Mouse (Mus musculus): ENCODE results near the gene Dnmt3a. TPM values are rescaled to one million over a fixed set of nuclear protein-coding genes. Genes with fewer than 3 reads are reported as not detected.
A peak's percentile ranks its signal among the peaks of the same experiment; 100 is the strongest.

Gene Dnmt3a
- polyA plus RNA-seq, 1 experiment from 2014 or later, result 60.3 TPM

- Histone ChIP-seq H3K9me3 (ENCODE audit: low read length) (no peaks in the 10 kb centered on the region), H3K27me3 (replicated peaks; ENCODE audit: insufficient read depth, low read length) (no peaks in the 10 kb centered on the region), H3K9ac (replicated peaks; ENCODE audit: low read depth) (no peak overlapping the region), H3K4me3 (ENCODE audit: low read depth, low read length) (no peak overlapping the region), H3K4me1 (ENCODE audit: insufficient read depth, low read depth, low read length) (peaks cover 3% of the 10 kb centered on the region), H3K36me3 (ENCODE audit: insufficient read depth, low read length) (peaks cover 26% of the 10 kb centered on the region; the same call in 1 of the 2 replicates), H3K27ac (ENCODE audit: low read length) (no peak overlapping the region), H3K4me2 (replicated peaks; ENCODE audit: low read depth, low read length) (no peak overlapping the region)
- no peak for DNase-seq (ENCODE audit: low spot score)
- no peak for TF ChIP-seq EP300 (IDR thresholded peaks at IDR 0.05)
- 82% methylated on average over 4 of the region's 4 CpGs for WGBS
- ATAC-seq, result no peak
Observed at GRCm38 (mm10) chr12:3877376-3877775, 71.6 kb downstream of the Dnmt3a start.

GRCm38 (mm10) chr12:3881474-3881873, 75.7 kb downstream of the Dnmt3a start:
- Histone ChIP-seq H3K9me3 (ENCODE audit: low read length) (no peaks in the 10 kb centered on the region), H3K27me3 (replicated peaks; ENCODE audit: insufficient read depth, low read length) (no peaks in the 10 kb centered on the region), H3K4me1 (ENCODE audit: insufficient read depth, low read depth, low read length) (no peaks in the 10 kb centered on the region), H3K4me2 (replicated peaks; ENCODE audit: low read depth, low read length) (no peak overlapping the region), H3K27ac (ENCODE audit: low read length) (no peak overlapping the region), H3K36me3 (ENCODE audit: insufficient read depth, low read length) (peaks cover 15% of the 10 kb centered on the region; the same call in 1 of the 2 replicates), H3K9ac (replicated peaks; ENCODE audit: low read depth) (no peak overlapping the region), H3K4me3 (ENCODE audit: low read depth, low read length) (no peak overlapping the region)
- 87% methylated on average over 3 of the region's 3 CpGs for WGBS
- DNase-seq (ENCODE audit: low spot score) (no peak), ATAC-seq (no peak)
- TF ChIP-seq CTCF (IDR thresholded peaks at IDR 0.05) (no peak), EP300 (IDR thresholded peaks at IDR 0.05) (no peak)

- no peak overlapping the region for H3K27ac ChIP-seq (ENCODE audit: low read length)
- H3K4me1 ChIP-seq (ENCODE audit: insufficient read depth, low read depth, low read length), result no peaks in the 10 kb centered on the region
- H3K36me3 ChIP-seq (ENCODE audit: insufficient read depth, low read length), result peaks cover 6% of the 10 kb centered on the region; the same call in 1 of the 2 replicates
- ATAC-seq, result peak; percentile 16; the same call in 1 of the 2 replicates
- H3K27me3 ChIP-seq (replicated peaks; ENCODE audit: insufficient read depth, low read length), result no peaks in the 10 kb centered on the region
- WGBS, result 36% methylated on average over 9 of the region's 9 CpGs
- H3K4me3 ChIP-seq (ENCODE audit: low read depth, low read length), result no peak overlapping the region
- DNase-seq (ENCODE audit: low spot score), result no peak
- no peaks in the 10 kb centered on the region for H3K9me3 ChIP-seq (ENCODE audit: low read length)
- TF ChIP-seq CTCF (IDR thresholded peaks at IDR 0.05) (no peak), EP300 (IDR thresholded peaks at IDR 0.05) (peak; percentile 25; the same call in 1 of the 2 replicates)
- no peak overlapping the region for H3K9ac ChIP-seq (replicated peaks; ENCODE audit: low read depth)
- no peak overlapping the region for H3K4me2 ChIP-seq (replicated peaks; ENCODE audit: low read depth, low read length)
Observed at GRCm38 (mm10) chr12:3884892-3885493, 79.2 kb downstream of the Dnmt3a start.

GRCm38 (mm10) chr12:3886601-3887000, 80.8 kb downstream of the Dnmt3a start:
- DNase-seq (ENCODE audit: low spot score), result no peak
- WGBS, result 40% methylated on average over 2 of the region's 2 CpGs
- Histone ChIP-seq H3K9ac (replicated peaks; ENCODE audit: low read depth) (no peak overlapping the region), H3K4me2 (replicated peaks; ENCODE audit: low read depth, low read length) (no peak overlapping the region), H3K4me3 (ENCODE audit: low read depth, low read length) (no peak overlapping the region), H3K9me3 (ENCODE audit: low read length) (no peaks in the 10 kb centered on the region), H3K27ac (ENCODE audit: low read length) (no peak overlapping the region), H3K36me3 (ENCODE audit: insufficient read depth, low read length) (peaks cover 6% of the 10 kb centered on the region; the same call in 1 of the 2 replicates), H3K27me3 (replicated peaks; ENCODE audit: insufficient read depth, low read length) (no peaks in the 10 kb centered on the region), H3K4me1 (ENCODE audit: insufficient read depth, low read depth, low read length) (0 out of 2 replicates have a peak, but pooled peaks cover under 1% of the 10 kb centered on the region)
- no peak for ATAC-seq
- TF ChIP-seq EP300 (IDR thresholded peaks at IDR 0.05) (no peak), CTCF (IDR thresholded peaks at IDR 0.05) (no peak)

- no peak for TF ChIP-seq CTCF (IDR thresholded peaks at IDR 0.05)
- no peak for TF ChIP-seq EP300 (IDR thresholded peaks at IDR 0.05)
- no peaks in the 10 kb centered on the region; the same call in 1 of the 2 replicates for H3K36me3 ChIP-seq (ENCODE audit: insufficient read depth, low read length)
- no peak overlapping the region for H3K27ac ChIP-seq (ENCODE audit: low read length)
- DNase-seq (ENCODE audit: low spot score), result peak; percentile 66
- no peak overlapping the region for H3K9ac ChIP-seq (replicated peaks; ENCODE audit: low read depth)
- WGBS, result 13% methylated on average over 4 of the region's 4 CpGs
- H3K4me3 ChIP-seq (ENCODE audit: low read depth, low read length), result no peak overlapping the region
- H3K27me3 ChIP-seq (replicated peaks; ENCODE audit: insufficient read depth, low read length), result no peaks in the 10 kb centered on the region
- peak; percentile 53 for ATAC-seq
- H3K9me3 ChIP-seq (ENCODE audit: low read length), result no peaks in the 10 kb centered on the region
- H3K4me1 ChIP-seq (ENCODE audit: insufficient read depth, low read depth, low read length), result peaks cover 11% of the 10 kb centered on the region; the same call in 1 of the 2 replicates
- no peak overlapping the region for H3K4me2 ChIP-seq (replicated peaks; ENCODE audit: low read depth, low read length)
Observed at GRCm38 (mm10) chr12:3887515-3888325, 81.9 kb downstream of the Dnmt3a start.

- no peak overlapping the region for H3K4me2 ChIP-seq (replicated peaks; ENCODE audit: low read depth, low read length)
- H3K36me3 ChIP-seq (ENCODE audit: insufficient read depth, low read length), result no peaks in the 10 kb centered on the region
- H3K9ac ChIP-seq (replicated peaks; ENCODE audit: low read depth), result no peak overlapping the region
- peaks cover 16% of the 10 kb centered on the region for H3K4me1 ChIP-seq (ENCODE audit: insufficient read depth, low read depth, low read length)
- DNase-seq (ENCODE audit: low spot score), result no peak
- no peak for ATAC-seq
- H3K27ac ChIP-seq (ENCODE audit: low read length), result no peak overlapping the region
- TF ChIP-seq CTCF (IDR thresholded peaks at IDR 0.05) (no peak), EP300 (IDR thresholded peaks at IDR 0.05) (no peak)
- H3K9me3 ChIP-seq (ENCODE audit: low read length), result no peaks in the 10 kb centered on the region
- H3K27me3 ChIP-seq (replicated peaks; ENCODE audit: insufficient read depth, low read length), result no peaks in the 10 kb centered on the region
- no peak overlapping the region for H3K4me3 ChIP-seq (ENCODE audit: low read depth, low read length)
- 53% methylated on average over 7 of the region's 7 CpGs for WGBS
Observed at GRCm38 (mm10) chr12:3889875-3890635, 84.2 kb downstream of the Dnmt3a start.

Measured in lung, postnatal 0 days (tissue).